Mouse (Mus musculus) CH12.LX (cell line): Measurements from ENCODE around the gene Crip1. TPM values are rescaled to one million over a fixed set of nuclear protein-coding genes. Genes with fewer than 3 reads are reported as not detected.

Experiments used
- DNase-seq: peaks from one replicate; pipeline ENCODE4 v3.0.0-alpha.2; 2013; ENCODE audit errors: extremely low read depth
- H3K27ac ChIP-seq: 2 replicates; pipeline ENCODE4 v1.5.1; 2012; ENCODE audit warnings: low read depth, mild to moderate bottlenecking, control low read depth, moderate library complexity; ENCODE audit not compliant: insufficient read depth
- H3K27me3 ChIP-seq: replicated peaks from 2 replicates; pipeline ENCODE3; 2012; ENCODE audit warnings: inconsistent platforms
- H3K36me3 ChIP-seq, 2 experiments: replicated peaks in 1 of 2; 2 replicates each; pipeline versions ENCODE3 to v1.6.1; 2012; ENCODE audit warnings: inconsistent platforms in 1 of 2, low read length in 1 of 2, mild to moderate bottlenecking in 1 of 2, mixed read lengths in 1 of 2, moderate library complexity in 1 of 2; ENCODE audit not compliant: control insufficient read depth in 1 of 2, insufficient read depth in 1 of 2
- H3K4me1 ChIP-seq, 2 experiments: 2 replicates each; pipeline ENCODE4 v1.6.1; 2012; ENCODE audit warnings: inconsistent platforms in 1 of 2, moderate library complexity in 1 of 2; ENCODE audit not compliant: insufficient read depth in 2 of 2, control insufficient read depth in 1 of 2
- H3K4me2 ChIP-seq: 2 replicates; pipeline ENCODE4 v1.6.1; 2012; ENCODE audit warnings: low read depth, mild to moderate bottlenecking, control low read depth; ENCODE audit not compliant: poor library complexity, insufficient read depth, severe bottlenecking
- H3K4me3 ChIP-seq, 3 experiments: fragments of 150-350 bp in 1 of 3; sonication (generic) in 1 of 3; replicated peaks in 1 of 3; 2 replicates each; pipeline versions ENCODE3 to v1.5.1; 2011 to 2012; ENCODE audit warnings: low read depth in 2 of 3, low read length in 2 of 3, mild to moderate bottlenecking in 2 of 3, moderate library complexity in 2 of 3, control low read depth in 1 of 3, improper control_type of control experiment in 1 of 3, inconsistent platforms in 1 of 3, mixed read lengths in 1 of 3; ENCODE audit not compliant: poor library complexity in 1 of 3
- H3K79me2 ChIP-seq: replicated peaks from 2 replicates; pipeline ENCODE4 v1.6.1; 2012; ENCODE audit warnings: mild to moderate bottlenecking, moderate library complexity; ENCODE audit not compliant: control insufficient read depth, poor library complexity, insufficient read depth, severe bottlenecking; ENCODE audit errors: extremely low read depth
- H3K9ac ChIP-seq: 2 replicates; pipeline ENCODE4 v1.6.1; 2012; ENCODE audit warnings: low read depth, mild to moderate bottlenecking, control low read depth, moderate library complexity; ENCODE audit not compliant: insufficient read depth
- H3K9me3 ChIP-seq: replicated peaks from 2 replicates; pipeline ENCODE3; 2012; ENCODE audit warnings: low read length, inconsistent platforms, mixed read lengths
- BHLHE40 ChIP-seq: IDR thresholded peaks from 2 replicates; pipeline ENCODE4 v1.6.1; 2011; ENCODE audit warnings: mild to moderate bottlenecking, low read depth, low read length, improper control_type of control experiment
- CTCF ChIP-seq, 2 experiments: IDR thresholded peaks in 1 of 2; conservative IDR thresholded peaks in 1 of 2; 2 replicates each; pipeline ENCODE4 v1.5.1; 2011 to 2012; ENCODE audit warnings: low read depth in 2 of 2, low read length in 2 of 2, improper control_type of control experiment in 1 of 2, inconsistent platforms in 1 of 2, mild to moderate bottlenecking in 1 of 2, moderate library complexity in 1 of 2
- EP300 ChIP-seq: IDR thresholded peaks from 2 replicates; pipeline ENCODE4 v1.6.1; 2011; ENCODE audit warnings: low read length, improper control_type of control experiment
- HCFC1 ChIP-seq: IDR thresholded peaks from 2 replicates; pipeline ENCODE4 v1.6.1; 2012; ENCODE audit warnings: low read depth, mild to moderate bottlenecking, inconsistent platforms, low read length, improper control_type of control experiment
- IRF4 ChIP-seq: IDR thresholded peaks from 2 replicates; pipeline ENCODE4 v1.6.1; 2014; ENCODE audit warnings: low read depth, mild to moderate bottlenecking, inconsistent platforms, low read length, improper control_type of control experiment
- JUN ChIP-seq: IDR thresholded peaks from 2 replicates; pipeline ENCODE4 v1.6.1; 2011; ENCODE audit warnings: low read depth, mild to moderate bottlenecking, low read length, improper control_type of control experiment, moderate library complexity; ENCODE audit not compliant: insufficient read depth
- MAZ ChIP-seq: IDR thresholded peaks from 2 replicates; pipeline ENCODE4 v1.6.1; 2012; ENCODE audit warnings: low read depth, mild to moderate bottlenecking, inconsistent platforms, low read length, improper control_type of control experiment, moderate library complexity
- NELFE ChIP-seq: IDR thresholded peaks from 2 replicates; pipeline ENCODE4 v1.6.1; 2011; ENCODE audit warnings: low read depth, low read length, improper control_type of control experiment
- PAX5 ChIP-seq: IDR thresholded peaks from 2 replicates; pipeline ENCODE4 v1.6.1; 2012; ENCODE audit warnings: low read length, inconsistent platforms, mixed read lengths
- POLR2AphosphoS2 ChIP-seq: IDR thresholded peaks from 2 replicates; pipeline ENCODE4 v1.6.1; 2011; ENCODE audit warnings: low read depth, low read length, improper control_type of control experiment
- SMC3 ChIP-seq: IDR thresholded peaks from 2 replicates; pipeline ENCODE4 v1.6.1; 2011; ENCODE audit warnings: low read depth, low read length, improper control_type of control experiment
- TBP ChIP-seq: conservative IDR thresholded peaks from 2 replicates; pipeline ENCODE4 v1.6.1; 2011; ENCODE audit warnings: low read depth, low read length, improper control_type of control experiment
- ZC3H11A ChIP-seq: IDR thresholded peaks from 2 replicates; pipeline ENCODE4 v1.6.1; 2012; ENCODE audit warnings: low read depth, mild to moderate bottlenecking, inconsistent platforms, low read length, improper control_type of control experiment
- ZKSCAN1 ChIP-seq: IDR thresholded peaks from 2 replicates; pipeline ENCODE4 v1.6.1; 2012; ENCODE audit warnings: low read depth, inconsistent platforms, low read length, improper control_type of control experiment, borderline replicate concordance
- ZNF384 ChIP-seq: IDR thresholded peaks from 2 replicates; pipeline ENCODE4 v1.6.1; 2012; ENCODE audit warnings: low read depth, low read length, improper control_type of control experiment, inconsistent platforms
- dilution Hi-C: fragments of 300-500 bp; cut with MboI; formaldehyde crosslinking; loops from 2 replicates; pipeline ENCODE4 v1.14.3; 2020; ENCODE audit warnings: low sequenced_read_pairs; ENCODE audit not compliant: extremely low pct_unique_long_range_greater_than_20kb, extremely low pct_ligation_motif_present
- in situ Hi-C: fragments of 300-500 bp; cut with MboI; formaldehyde crosslinking; loops from 3 replicates; pipeline ENCODE4 v1.14.3; 2019; ENCODE audit warnings: low sequenced_read_pairs, low pct_ligation_motif_present, low pct_unique_long_range_greater_than_20kb, mixed read lengths
- polyA plus RNA-seq: library from polyadenylated mRNA; unstranded; fragments of >175 nt; gene quantifications from 2 replicates; pipeline ENCODE4 v1.2.1, GENCODE M21; 2012; ENCODE audit warnings: low read depth; ENCODE audit not compliant: insufficient read length
- total RNA-seq, 2 experiments: library from RNA; depleted of rRNA; stranded (reverse); fragments of 300-350 nt in 1 of 2; fragments of >200 nt in 1 of 2; gene quantifications; 2 replicates each; pipeline ENCODE4 v1.2.3; 2012 to 2014

Crip1 gene
- total and polyA plus RNA-seq, 3 experiments: 2.0 to 77.2 (median 2.8) TPM

GRCm38 (mm10) chr12:113187584-113188295 is 41.6 kb downstream of the Crip1 start:
- H3K79me2 ChIP-seq: no peaks in the 10 kb centered on the region
- no peak overlapping the region for H3K27ac ChIP-seq
- in situ Hi-C loops (no loop called here), dilution Hi-C loops (no loop called here)
- H3K36me3 ChIP-seq: no peaks in the 10 kb centered on the region
- H3K4me1 ChIP-seq: no peaks in the 10 kb centered on the region
- no peak overlapping the region for H3K4me3 ChIP-seq
- peaks cover 48% of the 10 kb centered on the region for H3K27me3 ChIP-seq
- H3K9ac ChIP-seq: no peak overlapping the region
- no peak for TF ChIP-seq CTCF (conservative IDR thresholded peaks at IDR 0.05 in 1 of 2, IDR thresholded peaks at IDR 0.05 in 1 of 2; ENCODE audit: low read depth in 2 of 2, low read length in 2 of 2)
- TF ChIP-seq EP300: no peak
- TF ChIP-seq JUN: no peak
- TF ChIP-seq MAZ: no peak
- TF ChIP-seq SMC3: no peak
- no peak for TF ChIP-seq NELFE
- no peak for TF ChIP-seq ZKSCAN1
- TF ChIP-seq POLR2AphosphoS2: no peak
- TF ChIP-seq BHLHE40: no peak
- no peak overlapping the region for H3K4me2 ChIP-seq
- H3K9me3 ChIP-seq: peaks cover 33% of the 10 kb centered on the region
- DNase-seq: no peak

- no peak for DNase-seq
- peaks cover 33% of the 10 kb centered on the region for H3K9me3 ChIP-seq
- dilution Hi-C loops (no loop called here), in situ Hi-C loops (no loop called here)
- H3K9ac ChIP-seq: no peak overlapping the region
- no peaks in the 10 kb centered on the region for H3K36me3 ChIP-seq
- H3K4me3 ChIP-seq: no peak overlapping the region
- peaks cover 50% of the 10 kb centered on the region for H3K27me3 ChIP-seq
- no peak overlapping the region for H3K27ac ChIP-seq
- H3K4me2 ChIP-seq: no peak overlapping the region
- no peaks in the 10 kb centered on the region for H3K4me1 ChIP-seq
- TF ChIP-seq TBP (no peak), HCFC1 (no peak), ZNF384 (no peak), PAX5 (no peak), EP300 (no peak), IRF4 (no peak), ZC3H11A (no peak)
- no peaks in the 10 kb centered on the region for H3K79me2 ChIP-seq
These were observed 42.4 kb downstream of the Crip1 start for GRCm38 (mm10) chr12:113188349-113189055.
